Mouse (Mus musculus): ENCODE data around the gene Fam219b. TPM values are rescaled to one million over a fixed set of nuclear protein-coding genes. Genes with fewer than 3 reads are reported as not detected.
A peak's percentile ranks its signal among the peaks of the same experiment; 100 is the strongest.

Fam219b gene
- total RNA-seq (2014; fragmentation: Nextera tagmentation) (8.1 and 9.5 TPM in 2 replicates), total RNA-seq (2017) (12.2 and 15.5 TPM in 2 replicates), polyA plus RNA-seq (2012) (11.3 and 16.8 TPM in 2 replicates)

DNA sequence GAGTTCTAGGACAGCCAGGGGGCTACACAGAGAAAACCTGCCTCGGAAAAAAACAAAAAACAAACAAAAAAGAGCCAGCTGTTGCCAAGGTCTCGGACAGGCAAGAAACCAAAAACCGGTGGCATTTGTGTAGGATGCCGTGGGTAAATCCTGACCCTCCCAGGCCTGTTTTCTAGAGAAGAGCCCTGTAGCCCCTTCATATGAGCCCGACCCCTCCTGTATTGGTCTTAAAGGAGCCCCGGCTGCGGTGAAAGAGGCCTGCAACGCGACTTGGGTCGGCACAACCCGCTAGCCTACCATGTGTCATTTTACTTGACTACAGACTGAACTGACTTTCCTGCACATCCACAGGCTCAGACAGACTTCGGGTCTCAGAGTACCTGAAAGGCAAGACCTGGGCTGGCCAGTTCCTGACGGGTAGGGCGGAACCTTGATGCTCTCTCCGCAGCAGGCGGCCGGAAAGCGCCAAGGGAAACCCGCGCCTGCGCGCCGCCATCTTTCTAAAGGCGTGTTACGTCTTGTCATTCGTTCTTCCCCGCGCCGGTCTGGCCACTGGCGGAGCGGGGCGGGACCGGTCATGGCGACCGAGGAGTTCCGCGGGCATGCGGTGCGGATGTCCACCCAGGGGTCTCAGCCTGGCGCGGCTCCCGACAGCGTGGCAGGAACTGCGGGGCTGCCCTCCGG lies at the start of gene Fam219b:
TSS of gene Fam219b (plus strand) at position 485 of the 684 bp plus-strand sequence.
- H3K4me1 ChIP-seq (ENCODE audit: insufficient read depth, low read depth, low read length) = peaks cover 47% of the 10 kb centered on the region
- ATAC-seq (ENCODE audit: extremely low read depth, insufficient number of reproducible peaks, low FRiP score, poor library complexity, severe bottlenecking) = peak; percentile 70

GRCm38 (mm10) chr9:57487807-57488206 lies 49.5 kb upstream of the Fam219b start:
- no peaks in the 10 kb centered on the region for H3K36me3 ChIP-seq (replicated peaks)
- ATAC-seq (ENCODE audit: extremely low read depth, insufficient number of reproducible peaks, low FRiP score, poor library complexity, severe bottlenecking) (no peak), DNase-seq (ENCODE audit: low spot score) (no peak)
- H3K27me3 ChIP-seq (ENCODE audit: insufficient read depth, low read length) = peaks cover 30% of the 10 kb centered on the region
- H3K4me1 ChIP-seq (ENCODE audit: insufficient read depth, low read depth, low read length) = peaks cover 20% of the 10 kb centered on the region
- no peak overlapping the region for H3K4me3 ChIP-seq (ENCODE audit: low read depth, low read length)
- TF ChIP-seq CTCF (IDR thresholded peaks at IDR 0.05; ENCODE audit: low read depth, low read length) = no peak
- TF ChIP-seq GATA1 (IDR thresholded peaks at IDR 0.05; ENCODE audit: borderline replicate concordance, low read length) = no peak
- no peak for TF ChIP-seq POLR2AphosphoS5 (IDR thresholded peaks at IDR 0.05; ENCODE audit: insufficient replicate concordance, low read depth, low read length)
- no peak for TF ChIP-seq TAL1 (conservative IDR thresholded peaks at IDR 0.05; ENCODE audit: low read depth, low read length)
- no peak for TF ChIP-seq GATA2 (IDR thresholded peaks at IDR 0.05; ENCODE audit: borderline replicate concordance, low read depth, low read length)
- H3K9me3 ChIP-seq (replicated peaks) = peaks cover 13% of the 10 kb centered on the region; the same call in 1 of the 2 replicates

More for the DNA sequence above, at the start of gene Fam219b:
- H3K36me3 ChIP-seq (replicated peaks) = peaks cover 77% of the 10 kb centered on the region
- no peaks in the 10 kb centered on the region for H3K27me3 ChIP-seq (ENCODE audit: insufficient read depth, low read length)
- TF ChIP-seq CTCF (IDR thresholded peaks at IDR 0.05; ENCODE audit: low read depth, low read length) = no peak
- TF ChIP-seq POLR2AphosphoS5 (IDR thresholded peaks at IDR 0.05; ENCODE audit: insufficient replicate concordance, low read depth, low read length) = no peak
- TF ChIP-seq GATA2 (IDR thresholded peaks at IDR 0.05; ENCODE audit: borderline replicate concordance, low read depth, low read length) = no peak
- no peak for TF ChIP-seq GATA1 (IDR thresholded peaks at IDR 0.05; ENCODE audit: borderline replicate concordance, low read length)
- TF ChIP-seq TAL1 (conservative IDR thresholded peaks at IDR 0.05; ENCODE audit: low read depth, low read length) = no peak
- H3K4me3 ChIP-seq (ENCODE audit: low read depth, low read length) = peak within 1 kb of the TSS; percentile 93
- DNase-seq (ENCODE audit: low spot score) = peak; percentile 74
- H3K9me3 ChIP-seq (replicated peaks) = no peaks in the 10 kb centered on the region

- peaks cover 17% of the 10 kb centered on the region for H3K27me3 ChIP-seq (ENCODE audit: insufficient read depth, low read length)
- ATAC-seq (ENCODE audit: extremely low read depth, insufficient number of reproducible peaks, low FRiP score, poor library complexity, severe bottlenecking) = no peak
- DNase-seq (ENCODE audit: low spot score) = no peak
- peaks cover 10% of the 10 kb centered on the region; the same call in 1 of the 2 replicates for H3K9me3 ChIP-seq (replicated peaks)
- H3K36me3 ChIP-seq (replicated peaks) = no peaks in the 10 kb centered on the region
- peaks cover 12% of the 10 kb centered on the region for H3K4me1 ChIP-seq (ENCODE audit: insufficient read depth, low read depth, low read length)
- TF ChIP-seq TAL1 (conservative IDR thresholded peaks at IDR 0.05; ENCODE audit: low read depth, low read length) (no peak), POLR2AphosphoS5 (IDR thresholded peaks at IDR 0.05; ENCODE audit: insufficient replicate concordance, low read depth, low read length) (no peak), CTCF (IDR thresholded peaks at IDR 0.05; ENCODE audit: low read depth, low read length) (no peak), GATA1 (IDR thresholded peaks at IDR 0.05; ENCODE audit: borderline replicate concordance, low read length) (no peak), GATA2 (IDR thresholded peaks at IDR 0.05; ENCODE audit: borderline replicate concordance, low read depth, low read length) (no peak)
- H3K4me3 ChIP-seq (ENCODE audit: low read depth, low read length) = no peak overlapping the region
These were observed 43.8 kb upstream of the Fam219b start for GRCm38 (mm10) chr9:57493532-57493931.

DNA sequence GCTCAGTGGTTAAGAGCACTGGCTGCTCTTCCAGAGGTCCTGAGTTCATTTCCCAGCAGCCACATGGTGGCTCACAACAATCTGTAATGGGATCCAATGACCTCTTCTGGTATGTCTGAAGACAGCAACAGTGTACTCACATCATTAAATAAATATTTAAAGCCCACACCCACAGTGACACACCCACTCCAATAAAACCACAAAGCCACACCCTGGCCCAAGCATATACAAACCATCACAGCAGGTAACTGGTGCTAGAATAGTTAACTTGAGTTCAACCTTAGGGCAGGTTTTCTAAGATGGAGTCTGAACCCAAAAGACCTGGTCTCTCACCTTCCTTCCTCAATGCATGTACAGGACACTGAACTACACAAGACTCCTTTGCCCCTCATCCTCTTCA lies 42.4 kb upstream of the Fam219b start:
- TF ChIP-seq CTCF (IDR thresholded peaks at IDR 0.05; ENCODE audit: low read depth, low read length) = no peak
- no peak for TF ChIP-seq TAL1 (conservative IDR thresholded peaks at IDR 0.05; ENCODE audit: low read depth, low read length)
- TF ChIP-seq GATA1 (IDR thresholded peaks at IDR 0.05; ENCODE audit: borderline replicate concordance, low read length) = no peak
- TF ChIP-seq POLR2AphosphoS5 (IDR thresholded peaks at IDR 0.05; ENCODE audit: insufficient replicate concordance, low read depth, low read length) = no peak
- TF ChIP-seq GATA2 (IDR thresholded peaks at IDR 0.05; ENCODE audit: borderline replicate concordance, low read depth, low read length) = no peak
- Histone ChIP-seq H3K27me3 (ENCODE audit: insufficient read depth, low read length) (peaks cover 16% of the 10 kb centered on the region), H3K4me3 (ENCODE audit: low read depth, low read length) (no peak overlapping the region), H3K36me3 (replicated peaks) (no peaks in the 10 kb centered on the region), H3K9me3 (replicated peaks) (peaks cover 10% of the 10 kb centered on the region; the same call in 1 of the 2 replicates), H3K4me1 (ENCODE audit: insufficient read depth, low read depth, low read length) (peaks cover 22% of the 10 kb centered on the region)
- ATAC-seq (ENCODE audit: extremely low read depth, insufficient number of reproducible peaks, low FRiP score, poor library complexity, severe bottlenecking) (no peak), DNase-seq (ENCODE audit: low spot score) (no peak)

DNA sequence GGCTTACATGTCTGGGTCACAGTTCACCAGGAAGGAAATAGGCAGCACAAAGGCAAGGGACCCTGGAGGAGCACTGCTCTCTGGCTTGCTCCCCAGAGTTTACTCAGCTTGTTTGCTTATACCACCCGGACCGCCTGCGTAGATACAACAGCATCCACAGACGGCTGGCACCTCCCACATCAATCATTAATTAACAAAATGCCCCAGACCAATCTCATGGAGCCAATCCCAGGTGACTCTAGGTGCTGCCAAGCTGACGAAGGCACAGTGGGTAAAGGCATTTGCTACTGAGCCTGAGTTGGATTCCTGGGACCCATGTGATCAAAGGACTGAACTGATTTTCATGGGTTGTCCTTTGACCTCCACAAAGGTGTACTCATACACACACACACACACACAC lies 40.1 kb upstream of the Fam219b start:
- no peak for ATAC-seq (ENCODE audit: extremely low read depth, insufficient number of reproducible peaks, low FRiP score, poor library complexity, severe bottlenecking)
- Histone ChIP-seq H3K4me1 (ENCODE audit: insufficient read depth, low read depth, low read length) (peaks cover 22% of the 10 kb centered on the region), H3K27me3 (ENCODE audit: insufficient read depth, low read length) (peaks cover 31% of the 10 kb centered on the region), H3K36me3 (replicated peaks) (no peaks in the 10 kb centered on the region), H3K4me3 (ENCODE audit: low read depth, low read length) (no peak overlapping the region), H3K9me3 (replicated peaks) (no peaks in the 10 kb centered on the region)
- TF ChIP-seq GATA1 (IDR thresholded peaks at IDR 0.05; ENCODE audit: borderline replicate concordance, low read length) (no peak), GATA2 (IDR thresholded peaks at IDR 0.05; ENCODE audit: borderline replicate concordance, low read depth, low read length) (no peak), POLR2AphosphoS5 (IDR thresholded peaks at IDR 0.05; ENCODE audit: insufficient replicate concordance, low read depth, low read length) (no peak), CTCF (IDR thresholded peaks at IDR 0.05; ENCODE audit: low read depth, low read length) (no peak), TAL1 (conservative IDR thresholded peaks at IDR 0.05; ENCODE audit: low read depth, low read length) (no peak)
- DNase-seq (ENCODE audit: low spot score) = no peak

DNA sequence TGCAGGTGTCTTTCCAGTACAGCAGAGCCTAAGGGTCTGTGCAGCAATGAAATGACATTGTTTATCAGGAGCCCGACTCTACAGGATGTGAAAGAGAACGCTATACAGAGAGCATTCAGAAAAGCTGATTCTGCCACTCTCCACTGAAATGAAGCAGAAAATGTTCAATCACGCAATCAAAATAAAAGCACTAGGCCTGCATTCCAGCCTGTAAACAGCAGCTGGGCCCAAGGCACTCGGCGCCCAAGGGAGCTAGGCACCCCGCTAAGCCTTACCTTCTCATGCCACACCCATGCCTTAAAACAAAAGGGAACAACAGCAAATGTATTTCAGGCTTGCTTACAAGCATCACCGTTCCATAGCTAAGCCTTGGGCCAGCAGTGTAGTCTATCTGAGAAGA lies 38.8 kb upstream of the Fam219b start:
- no peak for ATAC-seq (ENCODE audit: extremely low read depth, insufficient number of reproducible peaks, low FRiP score, poor library complexity, severe bottlenecking)
- H3K9me3 ChIP-seq (replicated peaks) = no peaks in the 10 kb centered on the region
- no peak overlapping the region for H3K4me3 ChIP-seq (ENCODE audit: low read depth, low read length)
- TF ChIP-seq TAL1 (conservative IDR thresholded peaks at IDR 0.05; ENCODE audit: low read depth, low read length) = no peak
- no peak for TF ChIP-seq POLR2AphosphoS5 (IDR thresholded peaks at IDR 0.05; ENCODE audit: insufficient replicate concordance, low read depth, low read length)
- TF ChIP-seq GATA1 (IDR thresholded peaks at IDR 0.05; ENCODE audit: borderline replicate concordance, low read length) = no peak
- no peak for TF ChIP-seq GATA2 (IDR thresholded peaks at IDR 0.05; ENCODE audit: borderline replicate concordance, low read depth, low read length)
- H3K4me1 ChIP-seq (ENCODE audit: insufficient read depth, low read depth, low read length) = peaks cover 31% of the 10 kb centered on the region
- DNase-seq (ENCODE audit: low spot score) = no peak
- no peaks in the 10 kb centered on the region for H3K36me3 ChIP-seq (replicated peaks)
- peaks cover 43% of the 10 kb centered on the region for H3K27me3 ChIP-seq (ENCODE audit: insufficient read depth, low read length)
